Mouse (Mus musculus): ENCODE measurements around the gene Ubr2.

DNA sequence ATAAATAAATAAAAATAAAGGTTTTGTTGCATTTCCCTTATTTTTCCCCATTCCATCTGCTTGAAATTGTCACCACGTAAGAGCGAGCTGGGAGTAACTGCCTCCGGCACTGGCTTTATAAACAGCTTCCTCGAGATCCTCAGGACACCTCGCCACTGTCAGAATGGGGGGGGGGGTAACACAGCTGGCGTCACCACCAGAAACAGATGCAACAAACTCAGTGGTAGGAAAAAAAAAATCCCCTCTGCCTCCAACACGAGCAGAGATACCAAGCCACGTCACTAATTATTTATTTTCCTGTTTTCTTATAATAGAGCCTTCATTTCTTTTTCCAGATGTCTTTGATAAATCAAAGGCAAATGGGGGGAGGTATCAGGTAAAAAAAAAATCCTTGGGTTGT, 1.9 kb downstream of the Ubr2 start:
- TF ChIP-seq CTCF (IDR thresholded peaks at IDR 0.05; ENCODE audit: low read depth, low read length) (no peak), EP300 (IDR thresholded peaks at IDR 0.05; ENCODE audit: insufficient read depth, low read depth, low read length) (no peak)
